Mouse (Mus musculus) thymus, adult 2 months (tissue): ENCODE data around the gene Slc25a21.

Experiments used
- CTCF ChIP-seq: fragments of 200-500 bp; IDR thresholded peaks from 2 replicates; pipeline ENCODE4 v1.5.1; 2012; ENCODE audit warnings: mild to moderate bottlenecking, control low read depth, low read length, moderate library complexity, borderline replicate concordance; ENCODE audit not compliant: control insufficient read depth, poor library complexity, insufficient read depth; ENCODE audit errors: extremely low read depth
- POLR2A ChIP-seq: fragments of 200-500 bp; IDR thresholded peaks from 2 replicates; pipeline ENCODE4 v1.6.1; 2012; ENCODE audit warnings: mild to moderate bottlenecking, low read length, control low read depth, moderate library complexity; ENCODE audit not compliant: control insufficient read depth, poor library complexity, insufficient read depth; ENCODE audit errors: extremely low read depth

- TF ChIP-seq POLR2A = no peak
- no peak for TF ChIP-seq CTCF
Measured at GRCm38 (mm10) chr12:56829455-56829883, 367.8 kb downstream of the Slc25a21 start.
